Mouse (Mus musculus) layer of hippocampus, adult 8-10 months (tissue): ENCODE measurements around the gene Mavs. TPM values are rescaled to one million over a fixed set of nuclear protein-coding genes. Genes with fewer than 3 reads are reported as not detected.
A peak's percentile ranks its signal among the peaks of the same experiment; 100 is the strongest.

ENCODE experiments used
- DNase-seq, 2 experiments: peaks; one replicate each; pipeline ENCODE4 v3.0.0; 2022; ENCODE audit warnings: low spot score in 2 of 2
- microRNA-seq, 2 experiments: library from miRNA; unstranded; fragments of <30 nt; microRNA quantifications; one replicate each; pipeline ENCODE4 v1.2.0; 2022
- total RNA-seq, 4 experiments: library from RNA; stranded (reverse); gene quantifications; 2 replicates each; pipeline ENCODE4 v1.2.4; 2022

The Mavs gene
- total RNA-seq, 4 experiments from 2014 or later = 8.5 to 9.1 (median 8.8) TPM

DNA sequence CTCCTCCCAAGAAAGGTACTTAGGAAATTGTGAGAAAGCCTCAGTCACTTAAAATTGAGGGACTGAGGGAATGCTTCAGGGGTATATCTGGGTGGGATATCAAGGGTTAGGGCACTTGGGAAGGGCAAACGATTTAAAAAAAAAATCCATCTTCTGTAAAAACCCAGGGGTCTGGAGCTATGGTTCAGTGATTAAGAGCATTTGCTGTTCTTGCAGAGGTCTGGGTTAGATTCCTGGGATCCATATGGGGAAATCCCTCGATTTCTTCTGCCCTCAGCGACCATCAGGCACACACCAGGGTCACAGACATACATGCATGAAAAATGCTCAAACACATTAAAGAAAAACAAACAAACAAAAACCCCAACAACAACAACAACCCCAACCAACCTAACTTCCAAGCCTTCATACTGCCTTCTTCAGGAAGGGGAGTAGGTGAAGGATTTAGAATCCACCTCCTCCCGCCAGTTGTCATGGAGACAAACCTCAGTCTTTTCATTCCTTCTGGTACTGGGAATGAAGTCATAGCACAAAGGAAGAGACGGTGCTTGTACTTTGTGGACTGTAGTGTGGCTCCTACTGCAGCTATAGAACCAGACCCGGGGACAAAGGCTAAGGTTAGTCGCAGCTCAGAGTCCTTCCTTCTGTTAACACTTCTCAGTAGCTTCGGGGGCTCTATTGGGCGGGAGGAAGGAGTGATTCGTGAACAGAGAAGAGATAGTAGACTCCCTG is 27.8 kb downstream of the Mavs start:
- no peak for DNase-seq

DNA sequence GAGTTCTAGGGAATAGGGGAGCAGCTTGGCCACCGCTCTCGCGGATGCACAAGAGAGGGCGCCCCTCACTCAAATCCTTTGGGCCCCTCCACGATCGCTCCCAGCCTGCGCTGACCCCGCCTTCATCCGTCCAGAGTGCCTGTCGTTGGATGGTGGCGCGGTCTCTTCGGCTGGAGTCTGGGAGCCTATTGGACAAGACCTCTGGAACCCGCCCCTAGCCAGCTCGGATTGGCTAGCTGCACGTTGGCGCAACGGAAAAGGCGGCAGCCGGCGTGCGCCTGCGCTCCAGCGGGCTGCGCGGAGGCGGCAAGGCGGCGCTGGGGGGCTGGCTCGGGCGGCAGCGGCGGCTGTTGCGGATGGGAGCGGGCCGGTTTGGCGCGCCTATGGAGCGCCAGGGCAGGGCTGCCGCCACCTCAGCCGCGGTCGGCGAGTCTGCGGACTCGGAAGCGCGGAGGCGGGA is 28.4 kb downstream of the Mavs start, which contains the start of gene Pank2:
Gene Pank2, plus strand, starts transcription at position 283 of the 460 bp plus-strand sequence.
- DNase-seq = peak; percentile 97 to 99

DNA sequence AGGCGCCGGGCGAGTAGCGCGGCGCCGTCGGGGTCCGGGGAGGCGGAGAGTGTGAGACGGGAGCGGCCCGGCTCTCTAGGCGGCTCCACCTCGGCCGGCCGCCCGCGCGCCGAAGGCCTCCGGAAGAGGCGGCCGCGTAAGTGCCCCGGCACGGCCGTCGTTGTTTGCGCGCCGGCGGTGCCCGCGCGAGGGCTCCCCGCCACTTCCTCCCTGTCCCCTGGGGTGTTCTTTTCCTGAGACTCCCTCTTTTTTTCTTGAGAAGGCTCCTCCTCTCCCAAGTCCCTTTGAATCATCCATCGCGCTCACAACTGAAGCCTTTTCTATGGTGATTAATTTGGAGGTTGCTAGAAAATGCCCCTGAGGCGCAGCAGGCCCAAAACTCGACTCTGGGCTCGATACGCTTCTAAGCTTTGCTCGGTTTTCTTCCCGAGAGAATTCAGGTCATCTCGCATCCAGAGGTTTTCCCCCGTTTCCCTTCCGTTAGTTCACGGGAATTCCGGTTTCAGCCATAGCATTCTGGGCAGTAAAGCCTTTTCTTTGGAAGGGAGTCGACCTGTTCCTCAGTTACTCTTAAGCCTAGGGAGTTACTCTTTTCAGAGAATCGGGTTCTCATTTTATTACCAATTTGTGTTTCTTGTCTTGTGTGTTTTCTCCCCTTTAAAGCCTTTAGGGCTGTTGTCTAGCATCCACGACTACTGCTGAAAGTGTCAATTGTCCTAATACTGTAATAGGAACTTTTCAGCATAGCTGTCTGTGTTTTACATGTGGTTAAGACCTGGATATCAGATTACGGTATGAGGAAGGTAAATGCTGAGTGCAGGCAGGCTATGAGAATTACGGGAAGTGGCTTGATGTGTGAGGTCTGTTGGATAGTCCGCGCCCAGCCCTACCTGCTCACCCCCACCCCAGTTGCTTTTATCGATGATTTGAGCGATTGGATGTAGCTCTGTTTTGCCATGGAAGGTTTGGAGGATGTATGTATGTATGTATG is 29.1 kb downstream of the Mavs start:
- DNase-seq = peak in 1 of 2 experiments; percentile 22

DNA sequence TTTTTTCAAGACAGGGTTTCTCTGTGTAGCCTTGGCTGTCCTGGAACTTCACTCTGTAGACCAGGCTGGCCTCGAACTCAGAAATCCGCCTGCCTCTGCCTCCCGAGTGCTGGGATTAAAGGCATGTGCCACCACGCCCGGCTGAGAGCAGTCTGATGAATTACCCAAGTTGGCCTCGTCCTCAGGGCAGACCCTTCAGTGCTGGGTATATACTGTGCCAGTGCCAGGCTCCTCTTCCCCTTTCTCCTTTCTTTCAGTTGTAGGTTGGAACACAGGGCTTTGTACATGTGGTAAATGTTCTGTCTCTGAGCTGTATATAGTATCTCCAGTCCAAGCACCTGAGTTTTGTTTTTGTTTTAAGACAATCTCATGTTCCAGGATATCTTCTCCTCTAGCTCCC is 30.2 kb downstream of the Mavs start:
- no peak for DNase-seq

DNA sequence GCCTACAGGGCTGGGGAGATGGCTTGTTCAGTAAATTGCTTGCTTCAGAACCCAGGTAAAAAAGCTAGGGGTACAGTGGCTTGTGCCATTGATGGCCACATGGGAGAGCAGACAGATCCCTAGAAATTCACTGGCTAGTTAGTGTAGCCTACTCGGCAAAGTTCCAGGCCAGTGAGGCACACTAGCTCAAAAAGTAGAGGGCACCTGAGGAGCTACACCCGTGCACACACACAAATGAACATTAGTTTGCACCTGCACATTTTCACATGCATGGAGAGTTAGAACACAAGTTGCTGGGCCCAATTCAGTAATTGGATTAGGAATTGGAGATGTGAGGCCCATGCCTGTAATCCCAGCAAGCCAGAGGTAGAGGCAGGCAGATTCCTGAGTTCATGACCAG is 31.2 kb downstream of the Mavs start:
- DNase-seq = no peak

DNA sequence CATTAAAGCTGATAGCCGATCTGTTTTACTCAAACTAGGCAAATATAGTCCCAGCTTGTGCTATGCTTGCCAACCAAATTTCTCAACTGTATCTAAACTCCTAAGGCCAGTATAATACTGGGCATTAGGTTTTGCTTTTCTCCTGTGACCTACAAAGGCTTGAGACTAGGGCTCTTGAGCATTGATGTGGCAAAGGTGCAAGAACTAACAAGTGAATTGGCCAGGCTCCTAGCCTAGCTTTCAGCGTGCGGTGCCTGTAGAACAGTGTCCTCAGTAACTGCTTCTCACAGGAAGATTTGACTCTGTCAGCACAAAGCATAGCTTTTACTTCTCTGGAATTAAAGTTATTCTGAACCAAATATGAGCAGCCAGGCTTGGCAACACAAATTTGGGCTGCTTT is 41.6 kb downstream of the Mavs start:
- no peak for DNase-seq

DNA sequence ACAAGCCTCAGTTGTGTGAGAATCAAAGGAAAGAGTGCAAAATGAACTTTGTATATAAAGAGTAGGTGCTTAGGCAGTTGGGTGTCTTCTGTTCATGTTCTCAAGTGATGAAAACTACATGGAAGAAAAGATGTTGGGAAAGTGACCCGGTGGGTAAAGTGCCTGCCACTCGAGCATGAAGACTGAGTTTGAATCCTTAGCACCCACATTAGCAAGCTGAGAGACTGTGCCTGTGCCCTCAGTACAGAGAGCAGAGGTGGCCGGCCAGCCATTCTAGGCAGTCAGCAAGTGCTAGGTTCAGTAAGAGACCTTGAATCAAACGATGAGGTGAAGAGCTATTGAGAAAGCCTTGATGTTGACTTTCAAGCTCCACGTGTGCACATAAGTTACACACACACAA is 42.9 kb downstream of the Mavs start:
- DNase-seq = no peak

DNA sequence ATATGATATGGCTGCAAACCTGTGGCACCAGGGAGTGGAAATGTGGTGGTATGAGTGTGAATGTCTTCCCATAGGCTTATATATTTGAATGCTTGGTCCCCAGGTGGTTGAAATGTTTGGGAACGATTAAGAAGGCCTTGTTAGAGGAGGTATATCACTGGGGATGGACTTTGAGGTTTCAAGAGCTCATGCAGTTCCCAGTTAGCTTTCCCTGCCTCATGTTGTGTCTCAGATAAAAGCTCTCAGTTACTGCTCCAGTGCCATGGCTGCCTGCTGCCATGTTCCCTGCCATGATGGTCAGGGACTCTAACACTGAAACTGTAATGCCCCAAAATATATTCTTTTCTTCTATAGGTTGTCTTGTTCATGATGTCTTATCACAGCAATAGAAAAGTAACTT is 47.7 kb downstream of the Mavs start:
- DNase-seq = no peak

DNA sequence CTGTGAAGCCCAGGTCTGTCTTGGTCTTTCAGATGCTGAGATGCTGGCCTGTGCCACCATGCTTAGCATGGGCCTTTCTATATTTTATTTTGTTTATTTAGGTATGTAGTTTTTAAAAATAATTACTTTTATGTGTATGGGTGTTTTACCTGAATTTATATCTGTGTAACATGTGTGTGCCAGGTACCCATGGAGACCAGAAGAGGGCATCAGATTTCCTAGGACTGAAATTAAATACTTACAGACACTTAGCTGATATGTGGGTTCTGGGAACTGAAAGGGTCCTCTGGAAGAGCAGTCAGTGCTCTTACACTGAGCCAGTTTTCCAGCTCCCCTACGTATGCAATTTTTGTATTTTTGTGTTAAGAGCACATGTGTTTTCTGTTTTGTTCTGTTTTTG is 52.4 kb downstream of the Mavs start:
- DNase-seq = no peak

DNA sequence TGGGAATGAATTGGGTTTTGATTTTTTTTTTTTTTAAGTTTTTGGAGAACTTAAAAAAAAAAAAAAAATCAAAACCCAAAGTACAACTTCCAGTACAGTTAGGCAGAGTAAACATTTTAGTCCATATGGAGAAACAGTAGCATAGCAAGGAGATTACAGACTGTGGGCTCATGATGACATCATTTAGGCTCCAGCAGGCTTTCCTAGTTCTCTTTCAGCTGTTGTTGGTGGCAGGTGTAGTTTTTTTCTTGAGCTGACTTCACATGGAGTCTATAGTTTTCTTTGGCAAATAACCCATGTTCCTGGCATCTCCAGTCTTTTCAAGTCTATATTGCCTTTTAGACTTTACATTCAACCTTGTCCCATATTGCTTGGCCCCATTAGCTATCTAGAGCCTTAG is 56.8 kb downstream of the Mavs start:
- DNase-seq = no peak

DNA sequence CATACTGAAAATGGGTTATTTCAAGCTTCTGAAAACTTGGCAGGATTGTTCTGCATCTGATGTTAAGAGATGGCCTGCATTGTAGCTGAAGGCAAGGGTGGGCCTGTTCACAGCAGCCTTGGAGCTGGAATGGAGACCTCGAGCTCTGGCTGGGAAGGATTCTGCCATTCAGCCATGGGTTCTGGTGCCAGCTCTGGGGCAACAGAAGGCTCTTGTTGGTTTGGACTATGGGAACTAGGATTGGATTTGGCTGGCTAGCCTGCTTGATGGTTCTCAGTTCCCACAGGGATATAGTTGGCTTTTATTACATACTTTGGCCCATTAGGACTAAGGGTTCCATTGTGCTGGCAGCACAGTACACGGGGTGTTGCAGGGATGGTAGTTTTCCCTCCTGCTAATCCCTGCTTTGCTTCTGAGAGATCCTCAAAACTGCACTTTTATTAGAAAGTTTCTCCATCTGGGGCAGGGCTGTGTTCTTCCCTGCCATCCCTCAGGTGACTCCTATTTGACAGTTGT is 62.9 kb downstream of the Mavs start:
- DNase-seq = peak; percentile 36 to 42

Small RNAs within 50 kb of the gene (microRNA-seq; reads per million reads assigned to microRNA genes)
- gene Mir103-2 = 13.9 to 30.3 reads per million in 2 experiments

Other genes starting within 250 kb of the Mavs start
- gene Gfra4, start 191.0 kb upstream of the Mavs start, total RNA-seq = 10 to 100 TPM; 52.8 to 62.0 (median 58.8) TPM
- gene Adam33, start 170.2 kb upstream of the Mavs start, total RNA-seq = 1 to 10 TPM in 2 of 4 experiments, under 1 TPM in 2; 0.62 to 1.4 (median 1.0) TPM
- gene Siglec1, start 147.3 kb upstream of the Mavs start, total RNA-seq = 1 to 10 TPM in 1 of 4 experiments, under 1 TPM in 3; 0.39 to 1.5 (median 0.75) TPM
- gene Hspa12b, start 106.8 kb upstream of the Mavs start, total RNA-seq = 10 to 100 TPM in 2 of 4 experiments, 1 to 10 TPM in 2; 8.8 to 11.8 (median 9.6) TPM
- gene Gm11037, start 100.6 kb upstream of the Mavs start, total RNA-seq = not detected
- gene 1700037H04Rik, start 74.0 kb upstream of the Mavs start, total RNA-seq = 10 to 100 TPM; 53.5 to 59.8 (median 57.2) TPM
- gene Cenpb, start 54.0 kb upstream of the Mavs start, total RNA-seq = 10 to 100 TPM; 65.8 to 79.4 (median 73.1) TPM
- 10 to 100 TPM; 21.6 to 31.4 (median 25.4) TPM for gene Cdc25b, start 47.1 kb upstream of the Mavs start, total RNA-seq
- gene Spef1, start 46.8 kb upstream of the Mavs start, total RNA-seq = 10 to 100 TPM in 2 of 4 experiments, 1 to 10 TPM in 2; 6.7 to 10.7 (median 8.8) TPM
- gene Ap5s1, start 27.0 kb upstream of the Mavs start, total RNA-seq = 10 to 100 TPM; 20.9 to 24.2 (median 22.8) TPM
- 10 to 100 TPM; 43.7 to 61.7 (median 52.4) TPM for gene Pank2, start 28.4 kb downstream of the Mavs start, total RNA-seq
- gene Rnf24, start 118.8 kb downstream of the Mavs start, total RNA-seq = 10 to 100 TPM; 26.5 to 30.2 (median 28.2) TPM